Comparison of ENCODE assay signal across 21 mouse cellular contexts in the genomic region with DNA sequence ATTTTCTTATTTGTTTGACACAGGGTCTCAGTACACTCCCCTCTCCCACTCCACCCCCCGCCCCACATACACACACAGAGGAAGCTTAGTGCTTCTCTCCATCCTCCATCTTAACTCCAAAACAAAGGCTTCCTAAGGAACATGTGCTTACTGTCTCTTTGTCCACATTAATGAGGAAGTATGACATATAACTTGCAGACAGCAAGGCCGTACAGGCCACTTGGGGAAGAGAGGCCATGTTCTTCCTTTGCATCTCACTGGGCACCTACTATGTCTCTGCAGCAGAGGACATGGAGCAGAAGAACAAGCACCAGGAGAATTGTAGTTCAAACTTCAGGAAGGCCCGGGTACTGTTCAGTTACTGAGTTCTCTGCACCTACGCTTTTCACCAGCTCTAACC. TPM values are rescaled to one million over a fixed set of nuclear protein-coding genes. Genes with fewer than 3 reads are reported as not detected.
A peak's percentile ranks its signal among the peaks of the same experiment; 100 is the strongest.
DNase-seq lines count a peak whose midpoint lies in the region; ATAC-seq and TF ChIP-seq lines count a peak whose summit lies in the region.
"Had no signal": no experiment of that assay in that cellular context is flagged by ENCODE, and none has a peak within 500 bp of the region (broad histone marks: within the 10 kb centered on the region; RNA-seq: fewer than 3 reads in every experiment).

No protein-coding gene starts in this region.

- no peak overlapping the region for H3K9ac ChIP-seq in intestine, postnatal 0 days (ENCODE audit: low read depth, low read length)
- H3K9ac ChIP-seq: embryonic facial prominence, embryonic 12.5 days; forebrain, embryonic 13.5 days; forebrain, embryonic 15.5 days; forebrain, postnatal 0 days had no signal

- no peaks in the 10 kb centered on the region for H3K4me1 ChIP-seq in intestine, postnatal 0 days (replicated peaks; ENCODE audit: control insufficient read depth, insufficient read depth, low read length)

- no peak overlapping the region for H3K4me3 ChIP-seq in gastrocnemius, adult 2 months
- H3K4me3 ChIP-seq in intestine, postnatal 0 days (ENCODE audit: low read depth, low read length): no peak overlapping the region
- H3K4me3 ChIP-seq: embryonic facial prominence, embryonic 10.5 days; embryonic facial prominence, embryonic 12.5 days; forebrain, embryonic 13.5 days; forebrain, embryonic 15.5 days had no signal

- no peak overlapping the region for H3K4me2 ChIP-seq in intestine, postnatal 0 days (replicated peaks; ENCODE audit: low read depth)
- H3K4me2 ChIP-seq: embryonic facial prominence, embryonic 12.5 days; forebrain, embryonic 13.5 days; forebrain, embryonic 15.5 days had no signal

- no peaks in the 10 kb centered on the region for H3K9me3 ChIP-seq in intestine, postnatal 0 days (ENCODE audit: control insufficient read depth)
- H3K9me3 ChIP-seq: embryonic facial prominence, embryonic 10.5 days; embryonic facial prominence, embryonic 12.5 days; forebrain, embryonic 13.5 days; forebrain, embryonic 15.5 days had no signal

- peak; percentile 45; the same call in 1 of the 2 replicates for ATAC-seq in common myeloid progenitor, adult 5-6 weeks (replicated peaks; ENCODE audit: low read depth, poor library complexity, severe bottlenecking)
- peak; percentile 55 for ATAC-seq in megakaryocyte progenitor cell, adult 5-6 weeks (replicated peaks; ENCODE audit: poor library complexity)
- peak; percentile 23; the same call in 1 of the 2 replicates for ATAC-seq in neutrophil, adult 5-6 weeks (ENCODE audit: extremely low read depth, insufficient number of reproducible peaks, low FRiP score, poor library complexity, severe bottlenecking)
- ATAC-seq in intestine, postnatal 0 days: no peak
- ATAC-seq: forebrain, embryonic 13.5 days; forebrain, embryonic 15.5 days; forebrain, postnatal 0 days had no signal

- intact Hi-C loops in gastrocnemius, adult 2 months (cut with DNase I): no loop called here
- intact Hi-C loops in left cerebral cortex, postnatal 4 days (cut with DNase I): no loop called here
- intact Hi-C loops in left cerebral cortex, postnatal 10 days (cut with DNase I): no loop called here

- DNase-seq in gastrocnemius, adult 2 months: no peak
- DNase-seq in gastrocnemius, adult 8-10 months (ENCODE audit: low spot score in 2 of 2): no peak
- DNase-seq in left cerebral cortex, postnatal 4 days: no peak
- DNase-seq in left cerebral cortex, postnatal 10 days (ENCODE audit: extremely low spot score in 1 of 2, low spot score in 2 of 2): no peak
- DNase-seq: adrenal gland, adult 2 months; adrenal gland, postnatal 10 days; adrenal gland, postnatal 25 days; cerebellum, adult 11-12 months; cerebellum, adult 2 months; cerebellum, adult 9-10 months; cerebellum, postnatal 10 days; cerebellum, postnatal 25 days; forebrain, postnatal 0 days had no signal

- H3K36me3 ChIP-seq in intestine, postnatal 0 days (ENCODE audit: control insufficient read depth, insufficient read depth): no peaks in the 10 kb centered on the region
- H3K36me3 ChIP-seq: embryonic facial prominence, embryonic 12.5 days; forebrain, embryonic 15.5 days had no signal

- H3K27me3 ChIP-seq in intestine, postnatal 0 days (replicated peaks; ENCODE audit: control insufficient read depth, insufficient read depth, low read length): no peaks in the 10 kb centered on the region
- H3K27me3 ChIP-seq: embryonic facial prominence, embryonic 12.5 days; forebrain, embryonic 13.5 days; forebrain, embryonic 15.5 days had no signal

- WGBS in intestine, postnatal 0 days: 85% methylated on average over 4 of the region's 4 CpGs

- peak overlapping the region; percentile 24; the same call in 1 of the 2 replicates for H3K27ac ChIP-seq in gastrocnemius, adult 2 months
- H3K27ac ChIP-seq in intestine, postnatal 0 days (ENCODE audit: low read depth, low read length): no peak overlapping the region
- H3K27ac ChIP-seq: embryonic facial prominence, embryonic 10.5 days; embryonic facial prominence, embryonic 12.5 days; forebrain, embryonic 13.5 days; forebrain, embryonic 15.5 days had no signal

- no peak for TF ChIP-seq CTCF in gastrocnemius, adult 2 months (IDR thresholded peaks at IDR 0.05)
- TF ChIP-seq CTCF in intestine, postnatal 0 days (IDR thresholded peaks at IDR 0.05; ENCODE audit: low read depth): no peak

RNA-seq across cellular contexts. Expression of gene Phtf2, which starts 21.4 kb away (rescaled TPM):
- total RNA-seq in gastrocnemius, adult 2 months (2021): 100 to 1,000 TPM; 176 to 181 TPM
- total RNA-seq in gastrocnemius, adult 8-10 months (2022): 100 to 1,000 TPM; 159 to 188 (median 172) TPM
- 30.0 and 36.5 TPM in 2 replicates for total RNA-seq in common myeloid progenitor, adult 5-6 weeks (2017)
- 9.7 and 15.2 TPM in 2 replicates for total RNA-seq in megakaryocyte progenitor cell, adult 5-6 weeks (2015)
- total RNA-seq in megakaryocyte progenitor cell, adult 5-6 weeks (2017): 10.0 and 23.0 TPM in 2 replicates
- 39.4 and 52.6 TPM in 2 replicates for total RNA-seq in neutrophil, adult 5-6 weeks (2017)
- 10 to 100 TPM; 35.3 to 36.2 TPM for total RNA-seq in left cerebral cortex, postnatal 4 days (2021)
- polyA plus RNA-seq in intestine, postnatal 0 days (2015; fragmentation: Nextera tagmentation; extraction: Ambion mirVana): 2.3 and 3.0 TPM in 2 replicates
- 10 to 100 TPM; 23.4 to 28.1 TPM for total RNA-seq in left cerebral cortex, postnatal 10 days (2021)

RNA-seq across cellular contexts. Expression of gene Tmem60, which starts 21.4 kb away (rescaled TPM):
- 10 to 100 TPM; 17.6 to 19.7 TPM for total RNA-seq in gastrocnemius, adult 2 months (2021)
- total RNA-seq in gastrocnemius, adult 8-10 months (2022): 10 to 100 TPM; 19.2 to 22.0 (median 21.4) TPM
- total RNA-seq in common myeloid progenitor, adult 5-6 weeks (2017): 14.2 and 15.7 TPM in 2 replicates
- 29.5 and 34.9 TPM in 2 replicates for total RNA-seq in megakaryocyte progenitor cell, adult 5-6 weeks (2015)
- 12.6 and 14.0 TPM in 2 replicates for total RNA-seq in megakaryocyte progenitor cell, adult 5-6 weeks (2017)
- 8.8 and 9.7 TPM in 2 replicates for total RNA-seq in neutrophil, adult 5-6 weeks (2017)
- 10 to 100 TPM; 19.7 to 23.7 TPM for total RNA-seq in left cerebral cortex, postnatal 4 days (2021)
- polyA plus RNA-seq in intestine, postnatal 0 days (2015; fragmentation: Nextera tagmentation; extraction: Ambion mirVana): 43.6 and 44.8 TPM in 2 replicates
- total RNA-seq in left cerebral cortex, postnatal 10 days (2021): 10 to 100 TPM; 22.7 to 23.7 TPM
